17 mouse cellular contexts compared by ENCODE assay signal in the genomic region with DNA sequence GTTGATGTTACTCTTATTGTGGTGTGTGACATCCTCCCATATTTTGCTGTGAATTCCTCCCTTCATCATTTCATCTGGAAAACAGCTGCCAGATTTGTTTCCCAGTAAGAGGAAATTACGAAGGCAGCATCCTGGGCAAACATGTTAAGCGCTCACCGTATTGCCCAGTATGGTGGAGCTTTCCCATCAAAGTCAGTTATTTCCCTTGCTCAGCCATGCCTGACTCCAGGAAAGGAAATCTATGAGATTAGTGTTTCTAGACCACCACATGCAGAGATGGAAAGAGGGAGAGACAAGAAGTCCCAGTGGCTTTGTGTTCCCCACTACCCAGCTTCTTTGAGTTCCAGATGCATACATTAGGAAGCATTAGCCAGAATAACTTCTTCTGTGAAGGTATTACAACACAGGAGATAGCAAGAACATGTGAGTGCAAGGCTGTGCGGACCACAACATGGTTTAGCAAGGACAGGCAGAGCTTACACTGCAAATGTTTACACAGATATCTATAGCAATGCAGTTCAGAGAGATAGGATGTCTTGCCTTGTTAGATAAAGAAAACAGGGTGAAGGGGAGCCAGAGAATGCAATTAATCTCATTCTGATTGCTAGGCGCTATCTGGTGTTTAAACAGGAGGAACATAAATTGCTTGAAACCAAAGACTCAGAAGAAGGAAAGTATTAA.
DNase-seq lines count a peak whose midpoint lies in the region; ATAC-seq lines count a peak whose summit lies in the region.
"Had no signal": no experiment of that assay in that cellular context is flagged by ENCODE, and none has a peak within 500 bp of the region (broad histone marks: within the 10 kb centered on the region; RNA-seq: fewer than 3 reads in every experiment).

No protein-coding gene starts in this region.

- no peak overlapping the region for H3K4me2 ChIP-seq in heart, embryonic 15.5 days
- H3K4me2 ChIP-seq in liver, embryonic 11.5 days, result no peak overlapping the region
- no peak overlapping the region for H3K4me2 ChIP-seq in hindbrain, embryonic 16.5 days (ENCODE audit: low read length)
- H3K4me2 ChIP-seq in neural tube, embryonic 15.5 days, result no peak overlapping the region
- H3K4me2 ChIP-seq: limb, embryonic 12.5 days; neural tube, embryonic 12.5 days had no signal

- H3K36me3 ChIP-seq in heart, embryonic 15.5 days, result no peaks in the 10 kb centered on the region
- no peaks in the 10 kb centered on the region for H3K36me3 ChIP-seq in liver, embryonic 11.5 days (ENCODE audit: control insufficient read depth, insufficient read depth, low read length)
- H3K36me3 ChIP-seq in hindbrain, embryonic 16.5 days (ENCODE audit: control insufficient read depth, insufficient read depth, low read length), result no peaks in the 10 kb centered on the region
- H3K36me3 ChIP-seq in neural tube, embryonic 15.5 days, result no peaks in the 10 kb centered on the region
- H3K36me3 ChIP-seq: heart, embryonic 10.5 days; limb, embryonic 12.5 days; neural tube, embryonic 12.5 days had no signal

- 0 out of 2 replicates have a peak, but pooled peaks cover 5% of the 10 kb centered on the region for H3K4me1 ChIP-seq in heart, embryonic 15.5 days (replicated peaks)
- H3K4me1 ChIP-seq in liver, embryonic 11.5 days (replicated peaks; ENCODE audit: control insufficient read depth, insufficient read depth, low read length), result no peaks in the 10 kb centered on the region
- H3K4me1 ChIP-seq in hindbrain, embryonic 16.5 days (ENCODE audit: control insufficient read depth, insufficient read depth, low read depth, low read length), result no peaks in the 10 kb centered on the region; the same call in 1 of the 2 replicates
- peaks cover 22% of the 10 kb centered on the region for H3K4me1 ChIP-seq in neural tube, embryonic 15.5 days
- H3K4me1 ChIP-seq: heart, embryonic 10.5 days; limb, embryonic 12.5 days had no signal

- no peaks in the 10 kb centered on the region for H3K27me3 ChIP-seq in heart, embryonic 15.5 days
- no peaks in the 10 kb centered on the region for H3K27me3 ChIP-seq in liver, embryonic 11.5 days (replicated peaks; ENCODE audit: control insufficient read depth, insufficient read depth, low read length)
- H3K27me3 ChIP-seq in hindbrain, embryonic 16.5 days (replicated peaks; ENCODE audit: control insufficient read depth, insufficient read depth, low read length), result no peaks in the 10 kb centered on the region
- no peaks in the 10 kb centered on the region for H3K27me3 ChIP-seq in neural tube, embryonic 15.5 days (replicated peaks)
- H3K27me3 ChIP-seq: limb, embryonic 12.5 days; neural tube, embryonic 12.5 days had no signal

- ATAC-seq in heart, embryonic 15.5 days (replicated peaks; ENCODE audit: insufficient number of reproducible peaks, insufficient read depth, low FRiP score, low read depth), result 0 out of 2 replicates have a peak, but pooled peaks have one; percentile 27
- peak; percentile 45; the same call in 1 of the 2 replicates for ATAC-seq in liver, embryonic 11.5 days (replicated peaks; ENCODE audit: low FRiP score)
- peak; percentile 37; the same call in 1 of the 2 replicates for ATAC-seq in hindbrain, embryonic 16.5 days
- no peak for ATAC-seq in neural tube, embryonic 15.5 days (ENCODE audit: low FRiP score)
- ATAC-seq: CD4-positive, CD25-positive, alpha-beta regulatory T cell, adult 4 months; forebrain, postnatal 0 days had no signal

- H3K9me3 ChIP-seq in heart, embryonic 15.5 days (replicated peaks), result no peaks in the 10 kb centered on the region
- H3K9me3 ChIP-seq in liver, embryonic 11.5 days (ENCODE audit: control insufficient read depth, low read length), result no peaks in the 10 kb centered on the region
- no peaks in the 10 kb centered on the region for H3K9me3 ChIP-seq in hindbrain, embryonic 16.5 days (ENCODE audit: control insufficient read depth, low read length)
- no peaks in the 10 kb centered on the region for H3K9me3 ChIP-seq in neural tube, embryonic 15.5 days (replicated peaks)
- H3K9me3 ChIP-seq: heart, embryonic 10.5 days; limb, embryonic 12.5 days; neural tube, embryonic 12.5 days had no signal

- DNase-seq in heart, postnatal 25 days (ENCODE audit: low spot score), result no peak
- no peak for DNase-seq in liver, embryonic 11.5 days (ENCODE audit: low spot score)
- no peak for DNase-seq in liver
- no peak for DNase-seq in cerebellum, postnatal 10 days
- DNase-seq: adrenal gland, adult 8-10 months; cerebellum, adult 2 months; kidney, adult 8-10 months; lung, postnatal 14 days had no signal

- H3K27ac ChIP-seq in heart, embryonic 15.5 days, result no peak overlapping the region; the same call in 1 of the 2 replicates
- H3K27ac ChIP-seq in liver, embryonic 11.5 days (ENCODE audit: low read depth, low read length), result no peak overlapping the region
- no peak overlapping the region for H3K27ac ChIP-seq in hindbrain, embryonic 16.5 days (ENCODE audit: low read depth, low read length)
- H3K27ac ChIP-seq in neural tube, embryonic 15.5 days (replicated peaks), result peak overlapping the region; percentile 11; the same call in 1 of the 2 replicates
- H3K27ac ChIP-seq: heart, embryonic 10.5 days; limb, embryonic 12.5 days; neural tube, embryonic 12.5 days had no signal

- intact Hi-C loops in heart, postnatal 25 days (cut with DNase I), result no loop called here

- H3K9ac ChIP-seq in heart, embryonic 15.5 days, result no peak overlapping the region
- H3K9ac ChIP-seq in liver, embryonic 11.5 days (ENCODE audit: low read depth, low read length), result no peak overlapping the region
- H3K9ac ChIP-seq in hindbrain, embryonic 16.5 days (ENCODE audit: low read depth, low read length), result no peak overlapping the region
- no peak overlapping the region for H3K9ac ChIP-seq in neural tube, embryonic 15.5 days (replicated peaks)
- H3K9ac ChIP-seq: forebrain, postnatal 0 days; limb, embryonic 12.5 days; neural tube, embryonic 12.5 days had no signal

- WGBS in heart, embryonic 15.5 days, result 39% methylated on average over 5 of the region's 5 CpGs
- WGBS in liver, embryonic 11.5 days, result 41% methylated on average over 5 of the region's 5 CpGs
- 59% methylated on average over 5 of the region's 5 CpGs for WGBS in hindbrain, embryonic 16.5 days
- 55% methylated on average over 5 of the region's 5 CpGs for WGBS in neural tube, embryonic 15.5 days

- no peak overlapping the region for H3K4me3 ChIP-seq in heart, embryonic 15.5 days
- H3K4me3 ChIP-seq in liver, embryonic 11.5 days (ENCODE audit: low read depth, low read length), result no peak overlapping the region
- no peak overlapping the region for H3K4me3 ChIP-seq in hindbrain, embryonic 16.5 days (ENCODE audit: low read length)
- no peak overlapping the region for H3K4me3 ChIP-seq in neural tube, embryonic 15.5 days (replicated peaks)
- H3K4me3 ChIP-seq: erythroblast, embryonic 14.5 days; heart, embryonic 10.5 days; limb, embryonic 12.5 days; neural tube, embryonic 12.5 days had no signal
